Mouse (Mus musculus) megakaryocyte, embryonic 14.5 days (primary cell): ENCODE measurements around the gene Arpc3.

Experiments
- FLI1 ChIP-seq: IDR thresholded peaks from 2 replicates; pipeline ENCODE4 v1.6.1; 2012; ENCODE audit warnings: low read length, inconsistent platforms, mixed read lengths
- GATA1 ChIP-seq: IDR thresholded peaks from 3 replicates; pipeline ENCODE4 v1.6.1; 2012; ENCODE audit warnings: mixed read lengths, low read length, inconsistent platforms, borderline replicate concordance

GRCm38 (mm10) chr5:122454442-122454841 lies 62.8 kb downstream of the Arpc3 start:
- no peak for TF ChIP-seq GATA1
- TF ChIP-seq FLI1: no peak
